Mouse (Mus musculus) retina, adult 2 months (tissue): Measurements from ENCODE around the gene Cd200r2.
"Not testable (repeated sequence)": the region's sequence is repeated elsewhere in the genome, so short reads cannot be mapped to it uniquely, and the experiment has no call there.

Source experiments
- DNase-seq: peaks from one replicate; pipeline ENCODE4 v3.0.0-alpha.2; 2012; ENCODE audit warnings: low read depth, low spot score

Gene Cd200r2

DNA sequence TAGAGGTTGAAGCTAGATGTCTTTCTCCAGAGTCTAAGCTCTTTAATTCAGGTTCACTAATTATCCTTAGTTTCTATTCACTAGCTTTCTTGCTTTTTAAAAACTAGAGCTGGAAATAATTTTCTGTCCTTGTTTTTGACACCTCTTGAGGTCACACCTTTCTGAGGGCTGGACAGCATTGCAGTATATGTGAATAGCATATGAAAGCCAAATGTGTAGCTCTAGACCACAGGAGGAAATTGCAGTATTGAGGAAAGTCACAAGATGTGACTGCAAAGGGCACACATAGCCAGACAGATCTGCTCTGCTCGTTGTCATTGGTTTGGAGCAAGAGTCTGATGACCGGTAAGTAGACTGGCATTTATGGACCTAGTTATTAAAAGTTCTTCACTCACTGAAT, at the start of gene Cd200r2:
Cd200r2 (plus strand) TSS at position 301 of the 400 bp plus-strand sequence.
- no peak for DNase-seq

- no peak for DNase-seq
Observed at GRCm38 (mm10) chr16:44818010-44818409, 48.9 kb upstream of the Cd200r2 start.

DNA sequence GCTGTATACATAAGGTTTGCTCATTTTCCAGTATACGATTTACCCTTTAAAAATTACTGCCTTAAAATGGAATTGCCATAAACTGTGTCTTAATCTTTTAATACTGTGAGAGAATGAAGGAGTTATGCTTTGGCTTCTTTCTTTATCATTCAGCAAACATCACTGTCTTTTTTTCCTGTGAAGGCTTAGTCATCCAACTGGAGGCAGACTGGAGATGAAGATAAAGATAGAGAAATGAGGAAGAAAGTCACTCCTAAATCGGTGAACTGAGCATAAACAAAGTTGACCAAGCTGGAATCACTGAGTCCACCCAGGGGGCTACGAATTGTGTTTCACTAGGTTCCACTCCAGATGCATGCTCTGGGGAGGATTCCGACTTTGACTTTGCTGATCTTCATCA, 46.4 kb upstream of the Cd200r2 start:
- no peak for DNase-seq

- no peak for DNase-seq
Observed at GRCm38 (mm10) chr16:44832286-44832685, 34.6 kb upstream of the Cd200r2 start.

DNA sequence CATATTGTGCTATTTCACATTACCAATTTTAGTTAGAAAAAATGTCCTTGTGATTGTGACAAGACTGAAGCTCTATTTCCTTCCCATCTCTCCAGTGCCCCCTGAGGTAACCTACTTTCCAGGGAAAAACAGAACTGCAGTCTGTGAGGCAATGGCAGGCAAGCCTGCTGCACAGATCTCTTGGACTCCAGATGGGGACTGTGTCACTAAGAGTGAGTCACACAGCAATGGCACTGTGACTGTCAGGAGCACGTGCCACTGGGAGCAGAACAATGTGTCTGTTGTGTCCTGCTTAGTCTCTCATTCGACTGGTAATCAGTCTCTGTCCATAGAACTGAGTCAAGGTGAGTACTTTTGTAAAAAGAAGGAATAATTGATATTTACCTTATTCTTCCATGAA, 33.7 kb upstream of the Cd200r2 start:
- not testable (repeated sequence) for DNase-seq

DNA sequence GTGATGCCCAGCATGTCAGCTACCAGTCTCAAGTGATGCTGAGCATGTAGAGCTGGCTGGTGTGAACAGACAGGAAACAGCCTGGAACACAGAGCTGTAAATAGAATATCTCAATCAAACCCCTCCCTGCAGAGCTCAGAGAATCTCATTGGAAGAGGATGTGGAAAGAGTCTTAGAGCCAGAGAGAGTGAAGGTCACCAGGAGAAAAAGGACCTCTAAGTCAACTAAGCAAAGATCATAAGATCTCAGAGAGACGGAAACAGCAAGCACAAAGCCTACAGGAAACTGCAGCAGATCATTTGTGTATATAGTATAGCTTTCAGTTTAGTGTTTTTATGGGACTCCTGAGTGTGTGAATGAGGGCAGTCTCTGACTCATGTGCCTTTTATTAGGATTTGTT, 8.3 kb downstream of the Cd200r2 start:
- no peak for DNase-seq

- DNase-seq, result no peak
Observed at GRCm38 (mm10) chr16:44876625-44877024, 9.7 kb downstream of the Cd200r2 start.

GRCm38 (mm10) chr16:44877595-44877994, 10.7 kb downstream of the Cd200r2 start:
- no peak for DNase-seq

- DNase-seq, result no peak
Observed at GRCm38 (mm10) chr16:44890814-44891213, 23.9 kb downstream of the Cd200r2 start.

- no peak for DNase-seq
Observed at GRCm38 (mm10) chr16:44932016-44932415, 65.1 kb downstream of the Cd200r2 start.

DNA sequence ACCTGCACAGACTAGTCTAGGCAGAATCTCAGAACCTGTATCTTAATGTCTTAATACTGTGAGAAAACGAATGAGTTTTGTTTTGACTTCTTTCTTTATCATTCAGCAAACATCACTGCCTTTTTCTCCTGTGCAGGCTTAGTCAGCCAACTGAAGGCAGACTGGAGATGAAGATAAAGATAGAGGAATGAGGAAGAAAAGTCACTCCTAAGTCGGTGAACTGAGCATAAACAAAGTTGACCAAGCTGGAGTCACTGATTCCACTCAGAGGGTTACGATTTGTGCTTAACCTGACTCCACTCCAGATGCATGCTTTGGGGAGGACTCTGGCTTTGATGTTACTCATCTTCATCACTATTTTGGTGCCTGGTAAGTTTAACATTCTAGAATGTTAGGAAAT, 76.6 kb downstream of the Cd200r2 start, which contains the start of gene Cd200r3:
Cd200r3 (plus strand) TSS at position 211 of the 400 bp plus-strand sequence.
- no peak for DNase-seq

- no peak for DNase-seq
Observed at GRCm38 (mm10) chr16:44951360-44952114, 84.6 kb downstream of the Cd200r2 start.

DNA sequence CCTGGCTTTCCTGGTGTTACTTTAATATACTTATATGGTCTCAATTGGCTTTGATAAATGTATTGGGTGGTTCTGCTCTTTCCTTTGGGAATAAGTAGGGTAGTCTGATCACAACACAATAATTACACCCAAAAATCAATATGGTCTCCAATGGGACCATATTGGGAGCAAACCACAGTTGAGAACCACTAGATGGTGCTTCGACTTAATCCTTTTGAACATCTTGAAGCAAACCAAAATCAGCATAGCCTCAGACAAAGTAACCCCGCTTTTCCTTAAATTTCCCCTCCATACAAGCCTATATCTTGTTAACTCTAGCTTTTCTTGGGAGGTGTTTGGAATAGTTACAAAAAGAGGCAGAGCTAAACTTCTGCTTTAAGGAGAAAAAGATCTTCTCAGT, 95.4 kb downstream of the Cd200r2 start:
- no peak for DNase-seq

DNA sequence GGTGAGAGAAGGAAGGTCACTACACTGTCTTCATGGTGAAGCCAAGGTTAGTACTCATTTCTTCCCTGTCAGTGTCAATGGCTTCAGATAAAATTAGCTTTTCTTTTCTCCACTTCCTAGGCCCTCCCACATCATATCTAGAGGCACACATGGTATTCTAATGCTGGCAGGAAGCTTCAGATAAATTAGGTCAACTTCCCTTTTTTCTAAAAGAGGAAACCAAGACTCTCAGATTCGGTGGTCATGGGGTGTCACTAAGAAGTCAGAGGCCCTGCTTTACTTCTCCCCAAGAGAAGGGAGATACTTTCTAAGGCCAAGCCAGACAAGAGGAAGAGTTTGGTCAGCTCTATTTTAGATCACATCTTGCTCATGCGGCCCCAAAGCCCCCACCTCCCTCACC, 95.9 kb downstream of the Cd200r2 start:
- DNase-seq, result no peak

DNA sequence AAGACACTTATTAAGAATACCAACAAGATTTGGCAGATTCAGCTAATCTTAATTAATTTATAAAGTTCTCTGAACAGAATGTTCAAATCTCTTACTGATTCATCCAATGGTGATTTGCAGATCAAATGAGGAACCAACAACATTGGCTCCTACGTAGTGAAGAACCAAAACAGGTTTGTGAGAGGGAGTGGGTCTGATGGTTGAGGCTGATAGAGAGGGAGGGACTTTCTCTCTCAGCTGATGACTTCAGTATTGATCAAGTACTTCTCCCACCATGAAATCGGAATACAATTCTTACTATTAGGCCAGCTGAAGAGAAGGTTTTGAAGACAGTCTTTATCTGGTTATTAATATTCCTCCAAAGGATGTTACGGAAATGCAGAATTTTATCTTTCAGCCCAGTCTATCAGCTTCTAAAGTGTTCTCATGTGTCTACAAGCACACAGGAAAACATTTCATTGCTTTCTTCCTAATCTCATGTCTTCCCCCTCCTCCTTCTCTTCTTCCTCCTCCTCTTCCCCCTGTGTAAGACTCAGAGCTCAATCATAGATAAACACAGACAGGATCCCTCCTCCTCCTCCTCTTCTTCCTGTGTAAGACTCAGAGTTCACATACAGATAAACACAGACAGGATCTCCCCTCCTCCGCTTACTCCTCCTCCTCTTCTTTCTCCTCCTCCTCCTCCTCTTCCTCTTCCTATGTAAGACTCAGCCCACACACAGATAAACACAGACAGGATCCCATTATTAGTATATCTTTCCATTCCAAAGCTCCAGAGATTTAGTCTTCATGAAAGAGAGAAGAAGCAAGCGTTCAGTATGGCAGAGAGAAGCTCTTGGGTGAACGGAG, 97.9 kb downstream of the Cd200r2 start:
- DNase-seq, result no peak

DNA sequence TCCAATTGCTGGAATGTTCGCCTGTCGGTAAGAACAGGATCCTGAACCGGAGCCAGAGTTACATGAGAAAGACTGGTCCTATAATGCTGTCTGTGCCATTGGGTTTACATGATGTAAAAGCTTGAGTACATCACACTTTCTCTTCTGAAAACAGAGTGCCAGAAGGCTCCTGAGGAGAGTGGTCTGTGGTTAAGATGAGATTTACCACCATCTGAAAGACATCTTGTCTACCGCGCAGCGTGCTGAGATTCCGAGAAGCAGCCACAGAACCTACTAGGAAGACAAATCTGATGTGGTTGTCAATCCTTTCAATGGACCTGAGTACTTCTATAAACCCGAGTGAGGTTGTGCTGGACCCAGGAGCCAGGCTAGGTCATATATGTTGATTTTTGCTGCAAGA, 98.5 kb downstream of the Cd200r2 start:
- DNase-seq, result no peak
